Mouse (Mus musculus): ENCODE measurements at regions not wholly inside any gene's neighbourhood (a gene's known extent, or its start where the extent isn't known, plus 50 kb on each side); places are given as distances from the start of the nearest gene placed in this dataset.
A peak's percentile ranks its signal among the peaks of the same experiment; 100 is the strongest.

DNA sequence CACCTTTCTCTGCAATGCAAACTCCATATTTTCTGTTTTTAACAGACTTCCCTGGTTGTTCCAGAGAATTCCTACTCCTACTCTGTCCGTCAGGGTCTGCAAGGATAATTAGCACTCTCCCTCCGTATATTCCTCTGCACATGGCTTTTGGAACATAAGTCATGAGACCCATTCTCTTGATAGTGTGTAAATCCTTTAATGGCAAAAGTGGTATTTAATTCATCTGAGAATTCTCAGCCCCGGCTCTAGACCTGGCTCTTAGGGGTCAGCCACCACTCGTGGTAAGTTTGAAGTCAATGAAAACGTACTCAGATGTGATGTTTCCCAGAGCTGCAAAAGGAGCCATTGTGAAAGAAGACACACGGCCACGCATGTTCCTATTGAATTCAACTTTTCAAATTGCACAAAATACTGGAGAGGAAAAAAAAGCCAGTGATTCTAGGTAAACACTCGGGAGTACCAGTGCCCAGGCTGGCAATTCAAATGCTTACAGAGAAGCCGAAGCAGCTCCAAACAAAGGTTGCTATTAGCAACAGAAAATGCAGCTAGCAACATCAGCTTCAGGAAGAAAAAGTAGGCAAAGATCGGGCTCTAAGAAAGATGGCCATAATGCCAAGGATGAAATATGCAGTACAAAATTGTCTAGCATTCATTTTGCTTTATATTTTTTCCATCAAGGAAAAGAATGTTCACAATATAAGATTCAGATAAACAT is 258.2 kb upstream of the Zpld1 start:
- TF ChIP-seq POLR2A (IDR thresholded peaks at IDR 0.05; ENCODE audit: low read depth, low read length) (no peak), CTCF (IDR thresholded peaks at IDR 0.05; ENCODE audit: borderline replicate concordance, insufficient read depth, low read length) (no peak)
- peaks cover 13% of the 10 kb centered on the region for H3K4me1 ChIP-seq (ENCODE audit: control insufficient read depth, insufficient read depth, low read length)
- H3K4me3 ChIP-seq (ENCODE audit: insufficient read depth, low read length): no peak overlapping the region
- peak overlapping the region; percentile 56 for H3K27ac ChIP-seq (ENCODE audit: insufficient read depth, low read length)

DNA sequence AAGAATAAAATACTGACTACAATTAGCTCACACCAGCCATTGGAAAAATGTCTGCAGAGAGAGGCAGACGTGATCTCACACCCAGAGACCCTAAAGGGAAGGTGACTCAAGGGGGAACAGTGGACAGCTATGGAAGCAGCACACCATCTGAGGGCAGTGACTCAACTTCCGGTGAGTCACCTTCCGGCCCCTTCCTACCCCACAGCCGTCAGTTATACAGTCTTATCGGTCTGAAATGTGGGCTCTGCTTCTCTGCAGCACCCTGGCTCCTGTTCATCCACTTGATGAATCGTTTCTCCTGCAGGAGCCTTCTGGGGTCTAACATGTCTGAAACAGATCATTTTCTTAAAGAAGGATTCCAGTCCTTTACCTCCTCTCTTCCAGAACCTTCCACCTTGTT is 257.4 kb upstream of the Zpld1 start:
- no peak for TF ChIP-seq POLR2A (IDR thresholded peaks at IDR 0.05; ENCODE audit: low read depth, low read length)
- TF ChIP-seq CTCF (IDR thresholded peaks at IDR 0.05; ENCODE audit: borderline replicate concordance, insufficient read depth, low read length): no peak
- Histone ChIP-seq H3K4me1 (ENCODE audit: control insufficient read depth, insufficient read depth, low read length) (peaks cover 18% of the 10 kb centered on the region), H3K27ac (ENCODE audit: insufficient read depth, low read length) (peak overlapping the region; percentile 56), H3K4me3 (ENCODE audit: insufficient read depth, low read length) (no peak overlapping the region)

DNA sequence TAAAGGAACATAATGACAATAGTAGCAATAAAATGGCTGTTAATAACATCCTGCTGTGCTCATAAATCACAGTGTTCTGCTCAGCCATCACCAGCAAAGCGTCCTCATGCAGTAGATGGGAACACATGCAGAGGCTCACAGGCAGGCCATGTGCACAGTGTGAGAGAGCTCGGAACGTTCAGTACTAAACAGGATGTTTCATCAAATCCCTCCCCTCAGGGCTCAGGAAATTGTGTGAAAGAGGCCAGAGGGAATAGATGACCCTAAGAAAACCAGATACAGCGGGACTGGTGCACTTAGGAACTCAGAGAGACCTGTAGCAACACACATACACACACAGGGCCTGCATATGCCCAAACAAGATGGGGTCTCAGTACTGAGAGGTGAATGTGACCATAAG is 256.1 kb upstream of the Zpld1 start:
- TF ChIP-seq CTCF (IDR thresholded peaks at IDR 0.05; ENCODE audit: borderline replicate concordance, insufficient read depth, low read length) (no peak), POLR2A (IDR thresholded peaks at IDR 0.05; ENCODE audit: low read depth, low read length) (no peak)
- Histone ChIP-seq H3K4me1 (ENCODE audit: control insufficient read depth, insufficient read depth, low read length) (peaks cover 18% of the 10 kb centered on the region), H3K27ac (ENCODE audit: insufficient read depth, low read length) (peak overlapping the region; percentile 36; the same call in 1 of the 2 replicates)

DNA sequence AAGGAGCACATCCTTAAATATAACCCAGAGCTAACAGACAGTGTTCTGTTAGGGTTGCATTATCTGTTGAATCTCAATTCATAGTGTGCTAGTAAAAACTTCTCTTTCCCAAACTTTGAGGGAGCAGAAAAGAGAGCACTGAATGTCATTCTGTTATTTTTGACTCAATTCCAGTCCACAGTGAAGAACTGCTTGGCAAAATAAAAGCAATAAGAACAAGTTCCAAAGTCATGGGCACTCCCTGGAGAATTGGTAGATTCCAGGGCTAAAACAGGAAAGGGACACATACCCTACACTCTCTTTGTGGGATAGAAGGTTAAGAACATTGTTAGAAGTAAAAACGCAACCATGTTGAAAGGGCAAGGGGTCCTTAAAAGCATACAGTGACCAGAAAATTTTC is 253.6 kb upstream of the Zpld1 start:
- peaks cover 18% of the 10 kb centered on the region for H3K4me1 ChIP-seq (ENCODE audit: control insufficient read depth, insufficient read depth, low read length)
- no peak for TF ChIP-seq CTCF (IDR thresholded peaks at IDR 0.05; ENCODE audit: borderline replicate concordance, insufficient read depth, low read length)
- no peak for TF ChIP-seq POLR2A (IDR thresholded peaks at IDR 0.05; ENCODE audit: low read depth, low read length)
- H3K27ac ChIP-seq (ENCODE audit: insufficient read depth, low read length): peak overlapping the region; percentile 91
- H3K4me3 ChIP-seq (ENCODE audit: insufficient read depth, low read length): no peak overlapping the region

More for the DNA sequence above, 256.1 kb upstream of the Zpld1 start:
- H3K4me3 ChIP-seq (ENCODE audit: insufficient read depth, low read length): no peak overlapping the region

DNA sequence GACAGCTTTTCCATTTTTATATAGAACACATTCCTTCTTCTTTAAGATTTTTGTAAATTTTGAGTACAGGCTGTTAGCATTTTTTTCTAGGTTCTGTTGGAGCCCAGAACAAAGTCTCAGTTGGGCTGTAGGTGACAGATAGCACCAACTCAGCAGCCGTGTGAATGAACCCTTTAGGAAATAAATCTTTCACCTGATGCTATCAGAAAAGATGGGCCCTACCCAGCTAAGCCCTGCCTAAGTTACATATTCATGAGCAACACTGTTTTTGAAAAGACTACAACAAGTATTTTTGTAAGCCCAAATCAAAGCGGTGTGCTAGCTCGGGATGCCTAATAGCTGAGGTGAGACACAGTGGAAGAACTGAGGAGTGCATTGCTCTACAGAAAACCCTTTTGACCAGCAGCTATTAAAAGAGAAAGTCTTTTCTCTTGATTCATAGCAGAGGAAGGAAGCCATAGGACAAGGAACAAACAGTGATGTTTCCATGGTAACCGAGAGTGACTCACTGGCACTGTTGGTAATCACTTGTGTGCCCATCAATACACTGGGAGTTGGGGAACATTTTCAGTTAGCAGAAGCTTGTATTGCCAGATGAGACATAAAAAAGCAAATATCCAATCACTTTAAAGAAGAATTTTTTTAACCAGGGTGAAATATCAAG is 253.0 kb upstream of the Zpld1 start:
- TF ChIP-seq POLR2A (IDR thresholded peaks at IDR 0.05; ENCODE audit: low read depth, low read length) (no peak), CTCF (IDR thresholded peaks at IDR 0.05; ENCODE audit: borderline replicate concordance, insufficient read depth, low read length) (no peak)
- H3K4me1 ChIP-seq (ENCODE audit: control insufficient read depth, insufficient read depth, low read length): peaks cover 14% of the 10 kb centered on the region
- peak overlapping the region; percentile 91 for H3K27ac ChIP-seq (ENCODE audit: insufficient read depth, low read length)

DNA sequence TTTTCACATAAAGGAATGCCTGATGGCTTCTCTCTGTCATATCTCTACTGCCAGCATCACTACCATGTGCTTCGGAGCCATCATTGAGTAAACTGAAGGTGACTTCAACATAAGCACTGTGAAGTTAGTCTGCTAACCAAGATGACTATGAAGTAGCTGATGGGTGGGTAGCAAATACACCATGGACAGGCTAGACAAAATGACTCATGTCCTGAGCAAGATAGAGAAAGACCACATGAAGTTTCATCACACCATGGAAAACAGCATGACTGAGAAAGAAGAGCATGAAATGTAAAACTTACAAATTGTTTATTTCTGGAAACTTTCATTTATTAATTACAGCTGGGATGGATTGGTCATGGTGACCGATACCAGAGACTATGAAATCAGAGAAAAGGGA is 249.3 kb upstream of the Zpld1 start:
- Histone ChIP-seq H3K4me1 (ENCODE audit: control insufficient read depth, insufficient read depth, low read length) (peaks cover 6% of the 10 kb centered on the region), H3K27ac (ENCODE audit: insufficient read depth, low read length) (no peak overlapping the region), H3K4me3 (ENCODE audit: insufficient read depth, low read length) (no peak overlapping the region)
- TF ChIP-seq CTCF (IDR thresholded peaks at IDR 0.05; ENCODE audit: borderline replicate concordance, insufficient read depth, low read length): no peak
- TF ChIP-seq POLR2A (IDR thresholded peaks at IDR 0.05; ENCODE audit: low read depth, low read length): no peak

More for the DNA sequence above, 253.0 kb upstream of the Zpld1 start:
- no peak overlapping the region for H3K4me3 ChIP-seq (ENCODE audit: insufficient read depth, low read length)

DNA sequence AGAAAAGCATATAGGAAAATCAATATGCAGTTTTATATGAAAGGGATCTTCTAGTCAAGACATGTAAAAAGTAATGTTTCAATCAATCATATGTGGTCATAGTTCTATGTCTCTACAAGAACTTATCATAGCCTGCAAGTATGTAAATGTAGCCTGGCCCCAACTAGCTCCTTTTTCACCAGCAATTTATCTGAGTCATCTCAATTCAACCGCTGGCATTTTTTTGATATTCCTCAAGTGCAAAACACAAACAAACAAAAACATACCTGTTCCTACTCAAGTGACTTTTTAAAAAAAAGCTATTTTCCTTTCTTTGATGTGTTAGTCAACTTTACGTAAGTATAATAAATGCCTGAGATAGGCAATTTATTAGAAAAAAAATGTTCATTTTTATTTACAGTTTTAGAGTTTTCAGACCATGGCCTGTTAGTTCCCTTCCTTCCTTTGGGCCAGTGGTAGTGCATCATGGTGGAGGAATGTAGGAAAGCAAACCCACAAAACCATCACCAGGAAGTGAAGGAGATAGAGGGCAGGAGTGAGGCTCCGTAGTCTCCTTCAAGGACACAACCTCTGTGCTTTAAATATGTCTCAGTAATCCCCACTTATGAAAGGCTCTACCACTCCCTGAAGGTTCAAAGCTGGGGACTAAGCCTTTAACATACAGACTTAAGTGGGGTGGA is 242.7 kb upstream of the Zpld1 start:
- no peak for TF ChIP-seq CTCF (IDR thresholded peaks at IDR 0.05; ENCODE audit: borderline replicate concordance, insufficient read depth, low read length)
- no peak for TF ChIP-seq POLR2A (IDR thresholded peaks at IDR 0.05; ENCODE audit: low read depth, low read length)
- Histone ChIP-seq H3K27ac (ENCODE audit: insufficient read depth, low read length) (peak overlapping the region; percentile 56; the same call in 1 of the 2 replicates), H3K4me1 (ENCODE audit: control insufficient read depth, insufficient read depth, low read length) (peaks cover 3% of the 10 kb centered on the region), H3K4me3 (ENCODE audit: insufficient read depth, low read length) (no peak overlapping the region)

DNA sequence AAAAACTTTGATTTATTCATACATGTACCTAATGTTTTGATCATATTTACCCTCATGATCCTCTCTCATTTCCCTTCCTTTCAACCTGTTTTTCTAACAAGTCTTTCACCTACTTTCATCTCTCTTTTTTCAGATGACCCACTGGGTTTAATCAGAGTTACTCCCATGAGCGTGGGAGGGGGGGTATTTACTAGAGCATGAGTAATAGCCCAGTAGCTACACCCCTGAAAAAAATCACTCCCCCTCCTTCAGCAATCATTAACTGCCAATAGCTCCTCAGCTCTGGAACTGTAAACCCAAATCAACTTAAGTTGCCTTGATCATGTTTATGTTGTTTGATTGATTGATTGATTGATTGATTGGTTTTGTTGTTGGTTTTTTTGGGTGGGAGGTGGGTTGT is 241.4 kb upstream of the Zpld1 start:
- no peak for TF ChIP-seq CTCF (IDR thresholded peaks at IDR 0.05; ENCODE audit: borderline replicate concordance, insufficient read depth, low read length)
- TF ChIP-seq POLR2A (IDR thresholded peaks at IDR 0.05; ENCODE audit: low read depth, low read length): no peak
- Histone ChIP-seq H3K4me1 (ENCODE audit: control insufficient read depth, insufficient read depth, low read length) (peaks cover 3% of the 10 kb centered on the region), H3K27ac (ENCODE audit: insufficient read depth, low read length) (peak overlapping the region; percentile 57; the same call in 1 of the 2 replicates), H3K4me3 (ENCODE audit: insufficient read depth, low read length) (no peak overlapping the region)

DNA sequence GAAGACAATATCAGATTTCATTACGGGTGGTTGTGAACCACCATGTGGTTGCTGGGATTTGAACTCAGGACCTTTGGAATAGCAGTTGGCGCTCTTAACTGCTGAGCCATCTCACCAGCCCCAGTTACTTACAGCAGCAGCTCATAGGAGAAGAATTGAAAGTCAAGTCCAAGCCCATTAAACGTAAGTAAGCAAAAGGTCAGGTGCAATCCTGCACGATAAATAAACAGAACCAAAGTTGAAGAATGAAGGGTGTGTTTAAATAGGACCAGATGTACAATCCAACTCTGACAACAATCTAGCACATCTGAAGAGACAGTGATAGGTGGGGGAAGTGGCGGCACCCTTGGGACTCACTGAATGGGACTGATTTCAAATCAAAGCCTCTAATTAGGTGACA is 239.8 kb upstream of the Zpld1 start:
- TF ChIP-seq POLR2A (IDR thresholded peaks at IDR 0.05; ENCODE audit: low read depth, low read length): no peak
- no peak for TF ChIP-seq CTCF (IDR thresholded peaks at IDR 0.05; ENCODE audit: borderline replicate concordance, insufficient read depth, low read length)
- H3K4me1 ChIP-seq (ENCODE audit: control insufficient read depth, insufficient read depth, low read length): peaks cover 6% of the 10 kb centered on the region
- H3K27ac ChIP-seq (ENCODE audit: insufficient read depth, low read length): no peak overlapping the region
- no peak overlapping the region for H3K4me3 ChIP-seq (ENCODE audit: insufficient read depth, low read length)
